Mouse (Mus musculus) induced T-regulatory cell, adult 2 months (primary cell): ENCODE data around the gene Vamp3.

Source experiments
- DNase-seq: peaks from one replicate; pipeline ENCODE4 v3.0.0-alpha.2; 2012; ENCODE audit warnings: low read depth

The Vamp3 gene

GRCm38 (mm10) chr4:151057347-151058321 lies at the start of gene Vamp3:
Gene Vamp3 (minus strand): TSS chr4:151057963.
- DNase-seq, result peak; percentile 100

- no peak for DNase-seq
These were observed 48.7 kb upstream of the Vamp3 start for GRCm38 (mm10) chr4:151106468-151106867.

DNA sequence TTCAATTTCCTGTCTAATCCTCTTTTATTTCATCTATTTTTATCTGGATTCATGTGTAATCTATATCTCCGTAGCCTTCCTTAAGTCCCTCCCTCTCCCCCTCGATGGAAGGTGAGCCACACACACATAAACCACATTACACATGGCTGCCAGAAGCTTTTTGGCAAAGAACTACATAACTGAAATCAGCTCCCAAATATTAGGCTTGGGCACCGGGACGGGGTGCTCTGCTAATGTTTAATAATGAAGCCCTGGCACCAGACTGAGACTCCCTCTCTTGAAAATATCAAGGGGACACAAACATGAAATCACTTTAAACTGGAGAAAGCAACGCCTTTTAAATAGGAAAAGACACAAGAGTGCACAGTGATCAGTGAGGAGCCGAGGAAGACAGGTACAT lies 48.1 kb upstream of the Vamp3 start:
- DNase-seq, result no peak

DNA sequence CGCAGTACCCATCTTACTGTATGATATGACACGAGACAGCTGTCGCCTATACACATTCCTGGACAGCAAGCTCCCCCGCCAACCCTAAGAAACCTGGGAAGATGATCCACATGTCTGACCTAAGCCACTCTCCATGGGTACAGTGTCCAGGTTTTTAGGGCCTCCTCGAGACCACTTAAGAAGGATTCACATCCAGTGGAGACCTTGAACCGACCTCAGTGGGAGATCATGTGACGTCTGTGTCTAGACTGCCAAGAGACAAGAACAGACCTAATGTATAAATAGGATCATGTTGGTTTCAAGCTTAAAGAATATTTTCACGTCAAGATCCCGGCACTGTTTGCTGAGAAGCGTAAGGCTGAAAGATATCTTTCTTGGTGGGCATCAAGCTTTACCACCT lies 46.4 kb upstream of the Vamp3 start:
- no peak for DNase-seq

- no peak for DNase-seq
These were observed 45.9 kb upstream of the Vamp3 start for GRCm38 (mm10) chr4:151103646-151104045.

DNA sequence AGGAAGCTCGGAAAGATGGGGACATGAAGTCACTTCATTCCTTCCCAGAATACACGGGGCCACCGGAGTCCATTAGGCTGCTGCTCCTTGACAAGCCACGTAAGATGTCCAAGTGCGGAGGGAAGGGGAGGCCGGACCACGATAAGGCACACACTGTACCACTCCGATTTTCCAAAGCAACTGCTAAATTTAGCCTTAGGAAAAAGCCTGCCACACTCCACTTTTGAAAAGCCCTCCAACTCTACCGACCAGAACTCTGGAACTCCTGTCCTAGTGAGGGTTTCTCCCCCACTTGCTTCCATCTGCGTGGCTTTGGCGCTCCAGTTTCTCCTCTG lies 39.3 kb upstream of the Vamp3 start:
- no peak for DNase-seq

GRCm38 (mm10) chr4:151096334-151097103 lies 38.8 kb upstream of the Vamp3 start:
- no peak for DNase-seq

GRCm38 (mm10) chr4:151095207-151095606 lies 37.4 kb upstream of the Vamp3 start:
- peak; percentile 54 for DNase-seq

- no peak for DNase-seq
These were observed 31.5 kb upstream of the Vamp3 start, which contains the start of gene Gm13090 for GRCm38 (mm10) chr4:151089270-151089669. Gene Gm13090 (plus strand): TSS chr4:151089570.

DNA sequence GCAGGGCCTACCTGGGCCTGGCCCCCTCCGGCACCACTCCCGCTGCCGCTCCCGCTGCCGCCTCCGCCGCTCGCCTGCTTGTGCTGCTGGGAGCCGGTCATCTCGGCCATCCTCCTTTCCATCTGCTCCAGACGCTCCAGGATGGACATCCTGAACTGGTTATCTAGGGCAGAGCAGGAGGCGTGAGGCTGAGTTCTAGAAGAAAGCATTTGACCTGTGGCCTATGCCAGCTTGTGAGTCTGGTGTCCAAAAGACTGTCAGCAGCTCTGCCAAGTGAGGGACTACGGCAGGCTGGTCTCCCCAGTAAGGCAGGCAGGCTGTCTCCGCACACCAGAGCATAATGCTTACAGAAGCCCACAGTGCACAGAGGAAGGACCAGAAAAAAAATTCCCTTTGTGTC lies 31.1 kb upstream of the Vamp3 start:
- DNase-seq, result no peak

GRCm38 (mm10) chr4:151087358-151087757 lies 29.6 kb upstream of the Vamp3 start:
- no peak for DNase-seq

DNA sequence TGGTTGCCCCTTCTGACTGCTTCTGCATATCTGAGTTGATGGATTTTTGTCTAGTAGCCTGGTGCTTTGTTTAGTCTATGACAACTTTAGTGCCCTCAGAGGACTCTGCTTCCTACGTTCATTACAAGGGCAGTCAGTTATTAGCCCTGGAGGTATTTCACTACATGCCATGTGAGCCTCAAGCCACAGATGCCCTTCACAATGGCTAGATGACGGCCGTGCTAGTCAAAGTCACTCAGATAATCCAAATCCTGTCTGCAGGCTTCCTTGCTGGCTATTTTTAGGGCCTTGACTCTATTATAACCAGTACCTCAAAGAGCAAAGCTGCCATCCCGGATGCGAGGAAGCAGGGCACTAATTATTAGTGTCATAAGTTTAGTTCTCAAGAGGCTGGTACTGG lies 25.3 kb upstream of the Vamp3 start:
- DNase-seq, result no peak

DNA sequence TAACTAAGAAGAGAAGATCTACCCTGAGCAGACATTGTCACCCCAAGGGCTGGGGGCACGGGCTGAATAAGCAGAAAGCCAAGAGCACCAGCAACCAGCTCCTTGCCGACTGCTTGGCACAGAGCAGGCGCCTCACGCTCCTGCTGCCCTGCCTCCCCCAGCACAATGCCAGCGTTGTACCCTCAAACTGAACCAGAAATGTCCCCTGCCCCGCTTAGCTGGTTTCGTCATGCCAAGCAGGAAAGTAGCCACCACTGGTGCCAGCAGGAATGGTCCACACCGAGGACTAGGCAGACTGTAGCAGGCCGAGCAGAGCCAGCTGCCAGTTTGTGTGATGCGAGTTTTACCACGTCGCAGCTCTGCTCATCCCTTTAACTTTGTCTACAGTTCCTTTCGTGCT lies 24.2 kb upstream of the Vamp3 start:
- DNase-seq, result no peak

DNA sequence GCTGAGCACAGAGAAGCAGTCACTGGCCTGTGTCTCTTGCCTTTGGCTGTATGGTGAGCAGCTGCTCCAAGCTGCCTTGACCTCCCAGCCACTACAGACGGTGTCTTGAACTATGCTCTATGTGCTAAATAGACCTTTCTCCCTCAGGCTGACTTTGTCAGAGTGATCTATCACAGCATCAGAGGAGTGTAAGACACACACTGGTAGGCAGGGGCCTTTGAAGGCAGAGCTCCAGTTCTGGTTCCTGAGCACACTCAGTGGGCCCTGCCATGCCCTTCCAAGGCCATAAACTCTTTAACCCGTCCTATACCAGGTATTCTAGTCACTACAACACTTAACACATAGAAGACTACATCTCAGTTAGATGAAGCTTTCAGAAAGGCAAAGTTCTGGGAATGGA lies 23.6 kb upstream of the Vamp3 start:
- no peak for DNase-seq

DNA sequence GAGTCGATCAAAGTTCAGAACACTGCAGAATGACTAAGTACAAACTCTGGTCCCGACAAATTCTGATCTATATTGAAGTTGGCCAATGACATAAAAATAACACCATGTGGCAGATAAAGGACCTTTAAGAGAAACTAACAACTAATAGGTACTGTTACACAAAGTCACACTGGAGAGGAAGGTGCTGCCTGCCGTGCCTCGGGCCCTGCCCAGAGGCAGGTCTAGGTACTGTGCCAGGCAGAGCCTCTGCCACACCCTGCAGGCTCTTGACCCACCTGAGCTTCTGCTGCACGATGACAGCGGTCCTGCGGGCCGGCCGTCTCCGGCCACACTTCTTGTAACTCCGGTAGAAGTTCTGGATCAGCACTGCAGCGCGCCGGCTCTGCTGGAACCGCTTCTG lies 17.1 kb upstream of the Vamp3 start:
- DNase-seq, result no peak

GRCm38 (mm10) chr4:151073108-151073744 lies 15.5 kb upstream of the Vamp3 start:
- peak; percentile 75 for DNase-seq

- no peak for DNase-seq
These were observed 13.2 kb upstream of the Vamp3 start for GRCm38 (mm10) chr4:151070962-151071361.

- no peak for DNase-seq
These were observed 11.0 kb upstream of the Vamp3 start for GRCm38 (mm10) chr4:151068751-151069150.

DNA sequence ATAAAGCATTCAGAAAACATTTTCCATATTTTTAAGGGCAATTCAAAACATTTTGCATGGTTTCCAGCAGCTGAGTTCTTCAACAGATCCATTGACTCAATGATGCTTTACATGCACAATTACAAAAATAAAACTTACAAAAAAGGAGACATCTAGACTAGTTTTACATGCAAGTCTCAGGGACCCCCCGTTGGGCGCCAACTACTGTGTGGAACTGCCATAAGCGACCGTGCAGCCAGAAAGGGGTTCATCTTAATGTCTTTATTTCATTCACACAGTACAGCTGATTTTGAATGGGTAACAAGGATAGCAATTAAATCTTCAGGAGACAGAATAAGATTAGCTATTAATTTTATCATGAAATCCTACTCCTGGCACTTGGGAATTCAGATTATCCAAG lies 1.8 kb upstream of the Vamp3 start:
- DNase-seq, result no peak

- DNase-seq, result no peak
These were observed 871 bp upstream of the Vamp3 start for GRCm38 (mm10) chr4:151058634-151059033.

GRCm38 (mm10) chr4:151051162-151051561 lies 6.6 kb downstream of the Vamp3 start:
- no peak for DNase-seq

- no peak for DNase-seq
These were observed 11.2 kb downstream of the Vamp3 start for GRCm38 (mm10) chr4:151046524-151046923.
